Mouse (Mus musculus) gastrocnemius, adult 8-10 months (tissue): Measurements from ENCODE around the gene Caskin1. TPM values are rescaled to one million over a fixed set of nuclear protein-coding genes. Genes with fewer than 3 reads are reported as not detected.
A peak's percentile ranks its signal among the peaks of the same experiment; 100 is the strongest.

Experiments
- DNase-seq, 2 experiments: peaks; one replicate each; pipeline ENCODE4 v3.0.0; 2022; ENCODE audit warnings: low spot score in 2 of 2
- total RNA-seq, 4 experiments: library from RNA; stranded (reverse); gene quantifications; 2 replicates each; pipeline ENCODE4 v1.2.4; 2022

The Caskin1 gene
- total RNA-seq, 4 experiments from 2014 or later = 0.05 to 0.21 TPM; not detected in 2

- no peak for DNase-seq
Observed at GRCm38 (mm10) chr17:24490399-24490798, 2.0 kb downstream of the Caskin1 start.

- DNase-seq = no peak
Observed at GRCm38 (mm10) chr17:24494627-24495335, 6.4 kb downstream of the Caskin1 start.

- no peak for DNase-seq
Observed at GRCm38 (mm10) chr17:24495443-24495842, 7.0 kb downstream of the Caskin1 start.

GRCm38 (mm10) chr17:24496026-24496425, 7.6 kb downstream of the Caskin1 start:
- no peak for DNase-seq

- DNase-seq = no peak
Observed at GRCm38 (mm10) chr17:24502208-24502607, 13.8 kb downstream of the Caskin1 start.

GRCm38 (mm10) chr17:24504085-24504484, 15.7 kb downstream of the Caskin1 start:
- DNase-seq = no peak

- no peak for DNase-seq
Observed at GRCm38 (mm10) chr17:24505286-24505955, 17.0 kb downstream of the Caskin1 start.

- DNase-seq = peak in 1 of 2 experiments; percentile 44
Observed at GRCm38 (mm10) chr17:24506332-24507070, 18.1 kb downstream of the Caskin1 start.

- DNase-seq = no peak
Observed at GRCm38 (mm10) chr17:24507129-24507664, 18.8 kb downstream of the Caskin1 start.

- no peak for DNase-seq
Observed at GRCm38 (mm10) chr17:24507806-24508460, 19.5 kb downstream of the Caskin1 start.

- DNase-seq = no peak
Observed at GRCm38 (mm10) chr17:24513609-24514008, 25.2 kb downstream of the Caskin1 start.

- no peak for DNase-seq
Observed at GRCm38 (mm10) chr17:24514270-24515257, 26.2 kb downstream of the Caskin1 start.

- DNase-seq = no peak
Observed at GRCm38 (mm10) chr17:24520450-24520849, 32.0 kb downstream of the Caskin1 start.

GRCm38 (mm10) chr17:24524734-24525133, 36.3 kb downstream of the Caskin1 start:
- no peak for DNase-seq

- DNase-seq = no peak
Observed at GRCm38 (mm10) chr17:24527315-24527714, 38.9 kb downstream of the Caskin1 start.

GRCm38 (mm10) chr17:24527723-24528559, 39.5 kb downstream of the Caskin1 start, which contains the start of gene Traf7:
TSS of gene Traf7 (minus strand) at chr17:24527938.
- DNase-seq = peak; percentile 86 to 92

- no peak for DNase-seq
Observed at GRCm38 (mm10) chr17:24528560-24528918, 40.1 kb downstream of the Caskin1 start.

- DNase-seq = peak in 1 of 2 experiments; percentile 37
Observed at GRCm38 (mm10) chr17:24529007-24529451, 40.6 kb downstream of the Caskin1 start.

GRCm38 (mm10) chr17:24529883-24530282, 41.5 kb downstream of the Caskin1 start:
- DNase-seq = no peak
